Mouse (Mus musculus) heart, postnatal 0 days (tissue): ENCODE results near the gene Nsmce1. TPM values are rescaled to one million over a fixed set of nuclear protein-coding genes. Genes with fewer than 3 reads are reported as not detected.

Source experiments
- ATAC-seq: fragments of 200-750 bp; cut with Nextera tagmentation; 2 replicates; pipeline ENCODE4 v1.8.0; 2017; ENCODE audit warnings: low read depth, moderate number of reproducible peaks, moderate library complexity; ENCODE audit not compliant: insufficient read depth
- DNase-seq: peaks from one replicate; pipeline ENCODE4 v3.0.0-alpha.2; 2016; ENCODE audit warnings: low spot score
- H3K27ac ChIP-seq: fragments of 300-500 bp; sonication (generic); 2 replicates; pipeline ENCODE4 v1.5.1; 2014; ENCODE audit warnings: low read depth, mild to moderate bottlenecking
- H3K27me3 ChIP-seq: fragments of 300-500 bp; sonication (generic); 2 replicates; pipeline ENCODE4 v1.6.1; 2014; ENCODE audit warnings: low read length, mixed read lengths; ENCODE audit not compliant: control insufficient read depth, insufficient read depth
- H3K36me3 ChIP-seq: fragments of 300-500 bp; sonication (generic); replicated peaks from 2 replicates; pipeline ENCODE4 v1.6.1; 2014; ENCODE audit warnings: low read length, mixed read lengths; ENCODE audit not compliant: control insufficient read depth, insufficient read depth
- H3K4me1 ChIP-seq: fragments of 300-500 bp; sonication (generic); 2 replicates; pipeline ENCODE4 v1.6.1; 2014; ENCODE audit warnings: antibody characterized with exemption; ENCODE audit not compliant: control insufficient read depth, insufficient read depth
- H3K4me2 ChIP-seq: fragments of 300-500 bp; sonication (generic); 2 replicates; pipeline ENCODE4 v1.6.1; 2014; ENCODE audit warnings: low read depth, mild to moderate bottlenecking, low read length, moderate library complexity
- H3K4me3 ChIP-seq: fragments of 300-500 bp; sonication (generic); 2 replicates; pipeline ENCODE4 v1.5.1; 2014; ENCODE audit warnings: low read depth, low read length
- H3K9ac ChIP-seq: fragments of 300-500 bp; sonication (generic); replicated peaks from 2 replicates; pipeline ENCODE4 v1.6.1; 2014; ENCODE audit warnings: low read depth, low read length, mixed read lengths
- H3K9me3 ChIP-seq: fragments of 300-500 bp; sonication (generic); replicated peaks from 2 replicates; pipeline ENCODE4 v1.6.1; 2016; ENCODE audit warnings: low read length; ENCODE audit not compliant: control insufficient read depth
- CTCF ChIP-seq: IDR thresholded peaks from 2 replicates; pipeline ENCODE4 v1.5.1; 2016; ENCODE audit warnings: antibody characterized with exemption, control low read depth, low read depth
- EP300 ChIP-seq: IDR thresholded peaks from 2 replicates; pipeline ENCODE4 v1.6.1; 2016; ENCODE audit warnings: antibody characterized with exemption, low read depth
- WGBS: fragments of 180-500 bp; shearing (Covaris S2); extraction: QIAGEN DNeasy Blood & Tissue Kit; methylation state at CpG from one replicate; pipeline ENCODE4 v1.1.7; 2014; 5-methylcytosine and 5-hydroxymethylcytosine counted together
- polyA plus RNA-seq: library from polyadenylated mRNA; unstranded; fragments of >200 nt; fragmentation: Nextera tagmentation; extraction: Ambion mirVana; gene quantifications from 2 replicates; pipeline ENCODE4 v1.2.1, GENCODE M21; 2015
- total RNA-seq: library from RNA; depleted of rRNA; stranded (reverse); fragments of >200 nt; gene quantifications from 2 replicates; pipeline ENCODE4 v1.2.3, GENCODE M21; 2014; ENCODE audit warnings: low replicate concordance

Gene Nsmce1
- total and polyA plus RNA-seq, 2 experiments from 2014 or later = 37.0 to 96.0 TPM

DNA sequence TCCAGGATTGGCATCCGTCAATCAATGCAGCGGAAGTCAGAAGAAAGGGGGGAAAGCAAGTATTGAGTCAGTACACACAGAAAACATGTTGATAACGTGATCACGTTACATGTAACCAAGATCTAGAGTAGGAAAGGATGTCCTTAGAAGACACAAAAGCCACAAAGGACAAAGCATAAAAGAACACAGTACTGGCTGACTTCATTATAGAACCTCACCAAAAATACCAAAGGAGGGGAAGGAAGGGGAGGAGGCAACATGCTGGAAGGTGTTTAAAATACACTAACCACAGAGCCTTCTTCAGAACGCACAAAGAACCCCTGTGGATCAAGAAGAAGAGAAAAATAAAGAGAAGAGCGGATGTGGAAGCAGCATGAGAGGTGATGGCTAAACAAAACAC, 2.7 kb downstream of the Nsmce1 start:
- no peak overlapping the region for H3K9ac ChIP-seq
- WGBS = 78% methylated on average over 6 of the region's 6 CpGs
- TF ChIP-seq EP300 (no peak), CTCF (no peak)

DNA sequence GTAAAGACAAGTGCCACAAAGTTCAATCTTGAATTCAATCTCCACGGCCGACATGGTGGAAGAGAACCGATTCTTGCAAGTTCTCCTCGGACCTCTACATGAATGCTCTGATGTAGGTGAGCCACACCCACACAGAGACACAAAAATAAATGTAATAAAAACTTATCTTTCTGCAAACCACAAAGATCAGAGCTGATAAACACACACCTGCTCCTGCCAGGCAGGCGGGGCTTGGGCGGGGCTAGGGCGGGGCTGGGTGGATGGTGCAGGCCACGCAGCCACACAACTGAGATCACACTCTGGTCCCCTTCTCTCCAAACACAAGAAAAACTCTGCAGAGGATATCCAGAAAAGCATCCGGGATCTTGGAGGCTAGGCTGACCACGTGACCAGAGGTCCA, 4.3 kb downstream of the Nsmce1 start:
- peaks cover 40% of the 10 kb centered on the region for H3K36me3 ChIP-seq
- peaks cover 16% of the 10 kb centered on the region for H3K4me1 ChIP-seq
- no peaks in the 10 kb centered on the region for H3K27me3 ChIP-seq
- DNase-seq = no peak
- no peak overlapping the region for H3K4me3 ChIP-seq
- H3K27ac ChIP-seq = no peak overlapping the region
- 89% methylated on average over 10 of the region's 10 CpGs for WGBS
- ATAC-seq = no peak
- H3K9me3 ChIP-seq = no peaks in the 10 kb centered on the region
- H3K4me2 ChIP-seq = no peak overlapping the region
- no peak for TF ChIP-seq CTCF
- no peak for TF ChIP-seq EP300
- H3K9ac ChIP-seq = no peak overlapping the region

More for the DNA sequence above, 2.7 kb downstream of the Nsmce1 start:
- Histone ChIP-seq H3K36me3 (peaks cover 25% of the 10 kb centered on the region), H3K27me3 (no peaks in the 10 kb centered on the region), H3K27ac (no peak overlapping the region; the same call in 1 of the 2 replicates), H3K4me2 (no peak overlapping the region), H3K9me3 (no peaks in the 10 kb centered on the region), H3K4me3 (no peak overlapping the region), H3K4me1 (peaks cover 19% of the 10 kb centered on the region)
- DNase-seq (no peak), ATAC-seq (no peak)

- H3K27ac ChIP-seq = no peak overlapping the region
- ATAC-seq (no peak), DNase-seq (no peak)
- H3K4me1 ChIP-seq = peaks cover 12% of the 10 kb centered on the region; the same call in 1 of the 2 replicates
- H3K36me3 ChIP-seq = peaks cover 46% of the 10 kb centered on the region
- H3K4me3 ChIP-seq = no peak overlapping the region
- no peaks in the 10 kb centered on the region for H3K27me3 ChIP-seq
- no peak overlapping the region for H3K4me2 ChIP-seq
- H3K9me3 ChIP-seq = no peaks in the 10 kb centered on the region
- 89% methylated on average over 16 of the region's 16 CpGs for WGBS
- no peak overlapping the region for H3K9ac ChIP-seq
- TF ChIP-seq CTCF (no peak), EP300 (no peak)
Measured at GRCm38 (mm10) chr7:125486121-125486630, 5.2 kb downstream of the Nsmce1 start.

- DNase-seq (no peak), ATAC-seq (no peak)
- Histone ChIP-seq H3K27ac (no peak overlapping the region), H3K4me3 (no peak overlapping the region), H3K4me2 (no peak overlapping the region), H3K4me1 (peaks cover 6% of the 10 kb centered on the region; the same call in 1 of the 2 replicates), H3K9ac (no peak overlapping the region), H3K36me3 (peaks cover 51% of the 10 kb centered on the region), H3K9me3 (no peaks in the 10 kb centered on the region), H3K27me3 (no peaks in the 10 kb centered on the region)
- WGBS = 87% methylated on average over 7 of the region's 7 CpGs
- TF ChIP-seq CTCF (no peak), EP300 (no peak)
Measured at GRCm38 (mm10) chr7:125484791-125485190, 6.6 kb downstream of the Nsmce1 start.

GRCm38 (mm10) chr7:125482886-125483285, 8.5 kb downstream of the Nsmce1 start:
- no peaks in the 10 kb centered on the region for H3K27me3 ChIP-seq
- H3K4me2 ChIP-seq = no peak overlapping the region
- TF ChIP-seq CTCF (no peak), EP300 (no peak)
- DNase-seq (no peak), ATAC-seq (no peak)
- no peak overlapping the region for H3K4me3 ChIP-seq
- no peaks in the 10 kb centered on the region for H3K9me3 ChIP-seq
- no peak overlapping the region for H3K9ac ChIP-seq
- peaks cover 54% of the 10 kb centered on the region for H3K36me3 ChIP-seq
- no peak overlapping the region for H3K27ac ChIP-seq
- peaks cover 3% of the 10 kb centered on the region for H3K4me1 ChIP-seq
- WGBS = 62% methylated on average over 2 of the region's 2 CpGs

DNA sequence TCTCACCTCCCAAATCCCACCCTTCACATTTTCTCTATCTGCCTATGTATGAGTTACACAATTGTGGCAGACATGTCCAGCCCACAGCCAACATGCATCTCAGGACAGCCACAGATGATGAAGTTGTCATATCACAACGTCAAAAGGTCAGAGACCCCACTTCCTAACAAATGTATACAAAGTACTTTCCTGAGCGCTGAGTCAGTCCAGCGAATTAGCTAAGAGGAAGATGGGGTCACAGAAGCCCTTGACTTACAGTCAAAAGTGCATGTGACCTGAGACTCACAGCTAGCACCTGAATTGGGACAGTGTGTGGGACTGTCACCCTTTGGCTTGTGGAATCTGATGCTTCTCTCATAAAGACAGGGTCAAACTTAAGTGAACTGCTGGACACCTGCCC, 9.1 kb downstream of the Nsmce1 start:
- WGBS = 68% methylated on average over 3 of the region's 3 CpGs
- no peak overlapping the region for H3K27ac ChIP-seq
- H3K4me2 ChIP-seq = no peak overlapping the region
- peaks cover 8% of the 10 kb centered on the region for H3K4me1 ChIP-seq
- H3K9me3 ChIP-seq = no peaks in the 10 kb centered on the region
- H3K27me3 ChIP-seq = no peaks in the 10 kb centered on the region
- ATAC-seq (no peak), DNase-seq (no peak)
- H3K9ac ChIP-seq = no peak overlapping the region
- H3K36me3 ChIP-seq = peaks cover 59% of the 10 kb centered on the region
- TF ChIP-seq EP300 = no peak
- no peak for TF ChIP-seq CTCF
- no peak overlapping the region for H3K4me3 ChIP-seq
